Mouse (Mus musculus): ENCODE results near the gene Cep295.
"Not testable (repeated sequence)": the region's sequence is repeated elsewhere in the genome, so short reads cannot be mapped to it uniquely, and the experiment has no call there.

The Cep295 gene

GRCm38 (mm10) chr9:15357484-15358275 lies at the start of gene Cep295:
Cep295 (minus strand) TSS chr9:15357788.
- in situ Hi-C loops (cut with MboI; ENCODE audit: low pct_unique_long_range_greater_than_20kb in 1 of 2, low sequenced_read_pairs in 2 of 2, unreplicated experiment in 1 of 2) = no loop called here

- in situ Hi-C loops (cut with MboI; ENCODE audit: low pct_unique_long_range_greater_than_20kb in 1 of 2, low sequenced_read_pairs in 2 of 2, unreplicated experiment in 1 of 2) = no loop called here
These were observed 40.0 kb upstream of the Cep295 start for GRCm38 (mm10) chr9:15397591-15397990.

GRCm38 (mm10) chr9:15395353-15395942 lies 37.9 kb upstream of the Cep295 start:
- in situ Hi-C loops (cut with MboI; ENCODE audit: low pct_unique_long_range_greater_than_20kb in 1 of 2, low sequenced_read_pairs in 2 of 2, unreplicated experiment in 1 of 2) = no loop called here

- in situ Hi-C loops (cut with MboI; ENCODE audit: low pct_unique_long_range_greater_than_20kb in 1 of 2, low sequenced_read_pairs in 2 of 2, unreplicated experiment in 1 of 2) = no loop called here
These were observed 29.6 kb upstream of the Cep295 start for GRCm38 (mm10) chr9:15387075-15387643.

- in situ Hi-C loops (cut with MboI; ENCODE audit: low pct_unique_long_range_greater_than_20kb in 1 of 2, low sequenced_read_pairs in 2 of 2, unreplicated experiment in 1 of 2) = no loop called here
These were observed 26.7 kb upstream of the Cep295 start for GRCm38 (mm10) chr9:15384266-15384665.

- in situ Hi-C loops (cut with MboI; ENCODE audit: low pct_unique_long_range_greater_than_20kb in 1 of 2, low sequenced_read_pairs in 2 of 2, unreplicated experiment in 1 of 2) = loop anchor here in 1 of 2 experiments (10.0 kb wide), 1 partner anchor 319 kb away; no protein-coding TSS in a partner anchor
These were observed 8.7 kb upstream of the Cep295 start for GRCm38 (mm10) chr9:15366260-15366659.

- in situ Hi-C loops (cut with MboI; ENCODE audit: low pct_unique_long_range_greater_than_20kb in 1 of 2, low sequenced_read_pairs in 2 of 2, unreplicated experiment in 1 of 2) = loop anchor here in 1 of 2 experiments (10.0 kb wide), 1 partner anchor 319 kb away; no protein-coding TSS in a partner anchor
These were observed 8.3 kb upstream of the Cep295 start for GRCm38 (mm10) chr9:15365856-15366255.

- in situ Hi-C loops (cut with MboI; ENCODE audit: low pct_unique_long_range_greater_than_20kb in 1 of 2, low sequenced_read_pairs in 2 of 2, unreplicated experiment in 1 of 2) = loop anchor here in 1 of 2 experiments (10.0 kb wide), 1 partner anchor 320 kb away; no protein-coding TSS in a partner anchor
These were observed 7.3 kb upstream of the Cep295 start for GRCm38 (mm10) chr9:15364843-15365242.

- in situ Hi-C loops (cut with MboI; ENCODE audit: low pct_unique_long_range_greater_than_20kb in 1 of 2, low sequenced_read_pairs in 2 of 2, unreplicated experiment in 1 of 2) = no loop called here
These were observed 588 bp downstream of the Cep295 start for GRCm38 (mm10) chr9:15356916-15357483.

GRCm38 (mm10) chr9:15349925-15350324 lies 7.7 kb downstream of the Cep295 start:
- in situ Hi-C loops (cut with MboI; ENCODE audit: low pct_unique_long_range_greater_than_20kb in 1 of 2, low sequenced_read_pairs in 2 of 2, unreplicated experiment in 1 of 2) = loop anchor here (10.0 to 25.0 kb wide), 4 partner anchors 535 to 1538 kb away; partner anchors contain the start of genes Cep57 (in 1 of the 2) and Fam76b (in 1 of the 2)

- in situ Hi-C loops (cut with MboI; ENCODE audit: low pct_unique_long_range_greater_than_20kb in 1 of 2, low sequenced_read_pairs in 2 of 2, unreplicated experiment in 1 of 2) = loop anchor here (25.0 kb wide), 3 partner anchors 525 to 1525 kb away; partner anchors contain the start of genes Cep57 (in 1 of the 2) and Fam76b (in 1 of the 2)
These were observed 19.8 kb downstream of the Cep295 start for GRCm38 (mm10) chr9:15337776-15338175.

- in situ Hi-C loops (cut with MboI; ENCODE audit: low pct_unique_long_range_greater_than_20kb in 1 of 2, low sequenced_read_pairs in 2 of 2, unreplicated experiment in 1 of 2) = no loop called here
These were observed 39.3 kb downstream of the Cep295 start for GRCm38 (mm10) chr9:15318170-15318742.

- in situ Hi-C loops (cut with MboI; ENCODE audit: low pct_unique_long_range_greater_than_20kb in 1 of 2, low sequenced_read_pairs in 2 of 2, unreplicated experiment in 1 of 2) = no loop called here
These were observed 40.1 kb downstream of the Cep295 start for GRCm38 (mm10) chr9:15317223-15318169.

GRCm38 (mm10) chr9:15316296-15316695 lies 41.3 kb downstream of the Cep295 start:
- in situ Hi-C loops (cut with MboI; ENCODE audit: low pct_unique_long_range_greater_than_20kb in 1 of 2, low sequenced_read_pairs in 2 of 2, unreplicated experiment in 1 of 2) = not testable (repeated sequence)

GRCm38 (mm10) chr9:15314619-15315018 lies 43.0 kb downstream of the Cep295 start:
- in situ Hi-C loops (cut with MboI; ENCODE audit: low pct_unique_long_range_greater_than_20kb in 1 of 2, low sequenced_read_pairs in 2 of 2, unreplicated experiment in 1 of 2) = no loop called here

GRCm38 (mm10) chr9:15313633-15314032 lies 44.0 kb downstream of the Cep295 start:
- in situ Hi-C loops (cut with MboI; ENCODE audit: low pct_unique_long_range_greater_than_20kb in 1 of 2, low sequenced_read_pairs in 2 of 2, unreplicated experiment in 1 of 2) = no loop called here

- in situ Hi-C loops (cut with MboI; ENCODE audit: low pct_unique_long_range_greater_than_20kb in 1 of 2, low sequenced_read_pairs in 2 of 2, unreplicated experiment in 1 of 2) = no loop called here
These were observed 45.4 kb downstream of the Cep295 start for GRCm38 (mm10) chr9:15312054-15312735.
